Mouse (Mus musculus): Measurements from ENCODE around the gene Tomm20.

Tomm20 gene

DNA sequence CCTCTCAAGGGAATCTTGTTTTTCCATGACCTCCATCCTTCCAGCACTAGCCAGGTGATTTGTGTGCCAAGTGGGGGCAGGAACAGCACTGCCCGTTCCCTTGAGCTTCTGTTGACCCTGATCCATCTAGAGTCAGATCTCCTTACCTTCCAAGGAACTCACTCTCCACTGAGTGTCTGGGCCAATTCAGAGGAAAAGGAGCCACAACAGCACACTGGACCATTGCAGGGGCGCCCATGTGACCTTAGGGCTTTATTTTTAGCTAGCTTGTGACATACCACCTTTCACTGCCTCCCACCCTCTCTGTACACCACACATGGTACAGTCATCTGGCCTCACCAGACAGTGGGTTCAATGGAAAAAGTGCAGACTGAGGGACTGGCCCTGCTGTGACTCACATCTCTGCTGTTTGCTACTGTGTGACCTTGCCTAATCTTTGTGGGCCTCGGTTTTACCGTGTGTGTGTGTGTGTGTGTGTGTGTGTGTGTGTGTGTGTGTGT, 64.0 kb downstream of the Tomm20 start:
- DNase-seq: no peak

Measured in spleen, adult 18-20 months (tissue).